Mouse (Mus musculus) lung, adult 18-20 months (tissue): ENCODE data around the gene 4933430I17Rik.
"Not testable (repeated sequence)": the region's sequence is repeated elsewhere in the genome, so short reads cannot be mapped to it uniquely, and the experiment has no call there.

Source experiments
- DNase-seq, 2 experiments: peaks; one replicate each; pipeline ENCODE4 v3.0.0; 2022; ENCODE audit warnings: mixed read lengths in 2 of 2

The 4933430I17Rik gene

DNA sequence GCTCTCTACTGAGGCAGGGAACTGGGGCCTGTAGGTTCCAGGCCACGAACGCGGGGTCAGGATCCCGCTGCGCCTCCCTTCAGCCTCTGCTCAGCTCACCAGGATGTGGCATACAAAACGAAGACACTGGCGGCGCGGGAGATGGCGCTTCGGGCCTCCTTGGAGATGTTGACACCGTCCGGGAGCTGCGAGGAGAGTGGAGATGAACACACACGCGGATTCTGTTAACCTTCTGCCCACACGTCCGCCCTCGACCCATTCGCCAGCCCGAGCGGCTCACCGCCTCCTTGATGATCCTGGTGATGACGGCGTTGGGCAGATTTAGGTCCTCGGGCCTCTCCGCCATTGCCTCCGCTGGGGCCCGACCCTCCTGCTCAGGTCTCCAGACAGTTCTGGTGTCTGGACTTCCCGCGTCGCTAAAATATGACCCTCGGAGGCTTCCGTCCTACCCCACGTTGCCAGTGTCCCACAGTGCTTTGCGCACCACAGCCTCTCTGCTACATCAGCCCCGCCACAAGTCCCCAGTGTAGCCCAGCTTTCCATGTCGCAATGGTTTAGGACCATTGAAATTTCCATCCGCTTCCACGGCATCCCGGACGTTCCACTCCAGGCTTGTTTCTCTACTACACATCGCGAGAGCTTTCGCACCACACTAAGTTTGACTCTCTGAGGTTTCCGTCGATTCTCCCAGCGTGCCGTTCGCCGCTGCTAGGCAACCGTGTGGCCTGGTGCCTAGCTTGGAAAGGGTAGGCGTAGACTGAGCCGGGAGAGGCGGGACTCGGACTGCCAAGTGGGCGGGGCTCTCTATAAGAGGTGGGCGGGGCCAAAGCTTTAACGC, at the start of gene 4933430I17Rik, which contains the start of gene Pole3:
4933430I17Rik (plus strand) TSS at position 719 of the 838 bp plus-strand sequence.
Pole3 (minus strand) TSS at position 418 of the 838 bp plus-strand sequence.
- DNase-seq = peak; percentile 96 to 98

DNA sequence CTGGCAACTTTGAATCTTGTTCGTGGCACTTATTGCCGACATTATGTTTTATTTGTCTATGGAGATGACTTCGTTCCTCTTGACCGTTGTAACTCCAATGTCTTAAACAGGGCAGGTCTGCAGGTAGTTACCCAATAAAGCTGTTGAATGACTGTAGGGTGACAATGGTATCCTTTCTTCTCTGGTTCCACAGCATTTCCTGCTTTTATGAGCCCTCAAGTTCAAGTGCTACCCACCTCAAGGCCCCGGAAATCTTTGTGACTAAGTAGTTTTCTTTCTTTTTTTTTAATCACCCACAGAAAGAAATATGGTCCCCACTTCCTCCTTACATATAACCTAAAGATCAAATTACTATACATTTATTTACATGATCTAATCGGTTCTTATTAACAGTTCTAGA, 49.4 kb upstream of the 4933430I17Rik start:
- DNase-seq = no peak

GRCm38 (mm10) chr4:62477542-62478244, 47.5 kb upstream of the 4933430I17Rik start:
- DNase-seq = no peak

GRCm38 (mm10) chr4:62479593-62479936, 45.6 kb upstream of the 4933430I17Rik start:
- not testable (repeated sequence) for DNase-seq

DNA sequence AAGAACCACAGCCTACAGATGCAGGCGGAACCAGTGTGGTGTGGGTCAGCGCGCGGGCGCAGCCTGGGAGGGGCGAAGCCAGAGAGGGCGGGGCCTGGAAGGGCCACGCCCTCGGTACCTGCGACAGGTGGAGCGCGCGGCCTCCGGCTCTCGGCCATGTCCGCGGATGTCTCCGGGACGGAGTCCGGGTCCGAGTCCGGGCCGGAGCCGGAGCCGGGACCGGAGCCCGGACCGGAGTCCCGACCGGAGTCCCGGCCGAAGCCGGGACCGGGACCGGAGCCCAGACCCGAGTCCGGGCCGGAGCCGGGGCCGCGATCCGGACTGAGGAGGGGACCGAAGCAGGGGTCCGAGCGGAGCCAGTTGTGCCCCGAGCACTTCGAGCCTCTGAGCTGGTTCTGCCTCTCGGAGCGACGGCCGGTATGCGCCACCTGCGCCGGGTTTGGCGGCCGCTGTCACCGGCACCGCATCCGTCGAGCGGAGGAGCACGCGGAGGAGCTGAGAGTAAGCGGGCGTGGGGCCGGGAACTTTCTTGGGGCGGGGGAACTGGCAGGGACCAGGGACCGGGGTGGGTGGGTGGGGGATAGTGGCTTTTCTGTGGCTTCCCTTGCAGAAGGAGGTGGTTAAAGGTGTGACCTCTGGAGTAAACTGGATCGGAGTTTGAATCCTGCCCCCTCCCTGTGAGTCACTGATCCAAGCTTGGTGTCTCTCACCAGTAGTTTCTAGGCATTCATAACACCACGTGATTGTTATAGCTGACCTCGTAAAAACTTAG, 45.0 kb upstream of the 4933430I17Rik start, which contains the start of gene Bspry:
Bspry (plus strand) TSS at position 117 of the 772 bp plus-strand sequence.
- peak; percentile 62 to 76 for DNase-seq

DNA sequence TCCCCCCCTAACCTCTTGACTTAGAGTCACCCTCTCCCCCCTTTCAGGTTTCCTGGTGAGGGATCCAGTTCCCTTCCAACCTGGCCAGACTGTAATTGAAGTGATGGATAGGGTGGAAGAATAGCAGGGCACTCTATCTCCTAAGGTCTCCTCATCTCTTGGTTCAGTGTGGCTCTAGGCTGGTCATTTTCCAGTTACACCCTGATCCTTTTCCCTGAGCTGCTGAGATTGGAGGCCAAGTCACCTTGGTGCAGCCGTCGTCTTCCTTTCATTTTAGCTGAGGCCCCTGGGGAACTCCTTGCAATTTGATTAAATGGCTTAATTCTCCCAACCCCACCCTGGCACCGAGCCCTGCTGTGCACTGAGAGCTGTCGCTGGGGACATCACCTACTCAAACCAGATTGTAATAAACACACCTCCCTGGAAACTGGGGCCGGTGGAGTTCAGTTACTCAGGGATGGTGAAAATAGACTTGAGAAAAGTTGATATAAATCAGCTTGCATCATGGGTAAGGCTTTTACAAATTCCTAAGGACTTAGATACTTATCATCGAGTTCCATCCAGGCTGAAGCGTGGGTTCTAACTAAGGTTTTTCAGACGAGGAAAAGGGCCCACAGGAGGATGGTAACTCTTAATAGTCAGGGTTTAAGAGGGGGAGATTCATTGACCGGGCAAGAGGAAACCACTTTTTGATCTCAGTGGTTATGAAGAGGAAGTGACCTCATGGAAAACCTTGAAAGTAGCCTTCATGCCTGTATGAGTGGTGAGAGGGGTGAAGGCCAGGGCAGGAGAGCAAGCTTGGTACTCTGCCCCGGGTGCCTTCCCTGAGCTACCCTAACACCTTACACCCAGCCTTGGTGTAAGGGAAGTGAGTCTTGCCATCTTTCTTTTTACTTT, 44.2 kb upstream of the 4933430I17Rik start:
- DNase-seq = no peak

- no peak for DNase-seq
These were observed 40.2 kb upstream of the 4933430I17Rik start for GRCm38 (mm10) chr4:62484928-62485327.

GRCm38 (mm10) chr4:62485450-62486161, 39.6 kb upstream of the 4933430I17Rik start:
- peak; percentile 67 to 74 for DNase-seq

- DNase-seq = peak; percentile 81 to 90
These were observed 38.9 kb upstream of the 4933430I17Rik start for GRCm38 (mm10) chr4:62486162-62486696.

DNA sequence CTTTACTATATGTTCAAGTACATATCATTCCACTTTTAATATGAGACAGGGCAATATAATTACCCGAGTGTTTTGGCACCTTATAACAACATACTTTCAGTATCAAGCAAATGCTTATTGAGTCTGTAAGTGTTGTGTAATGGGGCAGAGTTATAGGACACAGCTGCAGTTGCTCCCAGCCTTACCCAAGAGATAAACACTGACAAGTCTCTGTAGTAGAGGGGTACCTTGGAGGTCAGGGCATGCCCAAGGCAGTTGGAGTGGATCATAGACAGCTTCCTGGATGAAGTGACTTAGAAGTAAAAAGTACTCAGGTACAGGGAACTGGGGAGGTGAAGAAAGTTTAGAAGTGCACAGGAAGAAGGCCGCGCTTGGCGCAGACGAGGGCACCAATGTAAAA, 38.0 kb upstream of the 4933430I17Rik start:
- no peak for DNase-seq

DNA sequence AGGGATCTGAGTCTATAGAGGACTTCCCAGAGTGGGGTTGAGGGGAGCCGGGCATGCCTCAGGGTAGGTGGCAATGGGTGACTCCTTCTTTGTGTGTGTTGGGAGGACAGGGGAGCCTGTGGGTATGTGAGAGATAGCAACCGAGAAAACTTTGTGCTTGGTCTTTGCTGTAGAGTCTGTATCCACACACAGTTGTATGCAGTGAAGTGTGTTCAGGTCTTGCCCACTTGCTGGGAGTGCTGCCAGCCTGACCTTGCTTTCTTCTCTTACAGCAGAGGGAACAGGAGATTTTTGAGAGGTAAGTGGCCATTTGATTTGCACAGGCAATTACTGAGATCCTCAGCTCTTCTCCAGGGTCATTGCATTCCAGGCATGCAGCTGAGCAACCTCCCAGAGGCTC, 37.3 kb upstream of the 4933430I17Rik start:
- no peak for DNase-seq

DNA sequence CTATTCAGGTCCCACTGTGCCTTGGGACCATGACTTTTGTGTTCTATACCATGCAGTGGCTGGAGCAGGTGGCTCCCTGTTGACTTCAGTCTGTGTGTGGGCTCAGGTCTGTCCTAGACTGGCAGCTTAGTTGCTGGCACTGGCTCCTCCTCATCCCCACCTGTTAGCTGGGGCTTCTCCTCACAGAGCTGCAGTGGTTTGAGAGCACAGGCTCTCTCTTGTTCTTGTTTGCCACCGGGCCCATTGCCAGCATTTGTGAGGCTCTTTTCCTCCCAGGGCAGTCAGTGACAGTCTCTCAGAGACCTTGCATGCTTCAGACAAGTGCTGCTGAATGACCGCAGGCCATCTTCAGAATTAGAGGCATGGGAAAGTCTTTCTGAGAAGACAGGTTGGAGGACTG, 32.5 kb upstream of the 4933430I17Rik start:
- no peak for DNase-seq

DNA sequence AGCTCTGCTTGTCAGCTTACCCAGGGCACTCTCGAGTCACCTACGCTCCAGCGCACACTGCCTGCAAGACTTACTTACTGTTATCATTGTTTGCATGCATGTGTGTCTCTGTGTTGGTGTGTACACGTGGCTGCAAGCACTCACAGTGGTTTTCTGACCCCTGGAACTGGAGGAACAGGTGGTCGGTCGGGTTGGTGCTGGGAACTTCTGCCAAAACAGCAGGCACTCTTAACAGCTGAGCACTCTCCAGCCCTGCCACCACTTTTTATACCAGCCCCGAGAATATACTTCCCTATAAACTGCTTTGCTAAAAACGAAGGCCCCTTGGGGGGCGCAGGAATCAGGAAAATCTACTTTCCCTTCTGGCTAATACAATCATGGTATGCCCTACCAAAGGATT, 30.9 kb upstream of the 4933430I17Rik start:
- no peak for DNase-seq

- peak; percentile 64 to 71 for DNase-seq
These were observed 29.2 kb upstream of the 4933430I17Rik start for GRCm38 (mm10) chr4:62495946-62496345.

DNA sequence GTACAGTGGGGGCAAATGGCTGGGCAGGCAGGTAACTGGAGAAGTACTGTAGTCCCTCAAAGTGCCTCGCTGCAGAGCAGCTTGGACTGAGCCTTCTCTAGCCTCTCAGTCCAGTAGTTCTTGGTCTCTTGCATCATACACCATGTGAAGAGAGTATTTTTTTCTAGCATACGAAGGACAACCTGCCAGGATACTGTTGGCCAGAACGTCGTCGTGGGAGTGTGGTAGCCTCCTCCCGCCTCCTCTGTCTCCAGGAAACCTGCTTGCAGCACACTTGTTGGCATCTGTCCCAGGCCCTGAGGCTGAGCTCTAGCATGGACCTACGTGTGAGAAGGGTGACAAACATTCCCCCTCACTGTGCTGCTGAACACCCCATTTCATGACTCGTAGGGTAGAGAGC, 28.4 kb upstream of the 4933430I17Rik start:
- peak; percentile 83 to 90 for DNase-seq

DNA sequence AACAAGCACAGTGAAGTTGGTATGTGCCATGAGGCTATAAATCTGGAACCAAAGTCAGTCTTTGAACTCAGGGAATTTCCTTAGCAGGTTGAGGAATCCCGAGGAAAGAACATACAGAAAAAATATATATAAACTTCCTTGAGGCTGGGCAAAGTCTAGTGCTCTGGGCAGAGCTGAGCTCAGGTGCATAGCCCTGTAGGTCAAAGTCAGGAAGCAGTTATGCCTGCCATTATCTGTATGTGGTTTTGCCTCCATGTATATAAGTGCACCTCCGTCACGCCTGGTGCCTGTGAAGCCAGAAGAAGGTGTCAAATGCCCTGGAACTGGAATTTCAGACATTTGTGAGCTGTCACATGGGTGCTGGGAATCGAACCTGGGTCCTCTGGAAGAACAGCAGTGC, 24.4 kb upstream of the 4933430I17Rik start:
- DNase-seq = no peak

GRCm38 (mm10) chr4:62501534-62501933, 23.6 kb upstream of the 4933430I17Rik start:
- no peak for DNase-seq

GRCm38 (mm10) chr4:62501964-62502732, 23.0 kb upstream of the 4933430I17Rik start:
- peak; percentile 91 to 94 for DNase-seq

GRCm38 (mm10) chr4:62502969-62503368, 22.2 kb upstream of the 4933430I17Rik start:
- DNase-seq = no peak

GRCm38 (mm10) chr4:62503374-62503970, 21.7 kb upstream of the 4933430I17Rik start, which contains the start of gene Hdhd3:
Hdhd3 (minus strand) TSS chr4:62503467.
- DNase-seq = no peak
